Mouse (Mus musculus) embryonic fibroblast, embryonic 13.5 days (primary cell): ENCODE measurements around the gene Ube4b.

Source experiments
- CTCF ChIP-seq: IDR thresholded peaks from 2 replicates; pipeline ENCODE4 v1.5.1; 2011; ENCODE audit warnings: mild to moderate bottlenecking, control low read depth, low read length, moderate library complexity, borderline replicate concordance; ENCODE audit not compliant: insufficient read depth
- POLR2A ChIP-seq: IDR thresholded peaks from 2 replicates; pipeline ENCODE4 v1.6.1; 2011; ENCODE audit warnings: low read depth, mild to moderate bottlenecking, control low read depth, low read length, moderate library complexity

GRCm38 (mm10) chr4:149286287-149287137 is 140.0 kb downstream of the Ube4b start:
- no peak for TF ChIP-seq CTCF
- no peak for TF ChIP-seq POLR2A
